Mouse (Mus musculus): Measurements from ENCODE around the gene Syne2. TPM values are rescaled to one million over a fixed set of nuclear protein-coding genes. Genes with fewer than 3 reads are reported as not detected.
A peak's percentile ranks its signal among the peaks of the same experiment; 100 is the strongest.

The Syne2 gene
- total and polyA plus RNA-seq, 3 experiments, result 3.9 to 7.5 (median 4.9) TPM

DNA sequence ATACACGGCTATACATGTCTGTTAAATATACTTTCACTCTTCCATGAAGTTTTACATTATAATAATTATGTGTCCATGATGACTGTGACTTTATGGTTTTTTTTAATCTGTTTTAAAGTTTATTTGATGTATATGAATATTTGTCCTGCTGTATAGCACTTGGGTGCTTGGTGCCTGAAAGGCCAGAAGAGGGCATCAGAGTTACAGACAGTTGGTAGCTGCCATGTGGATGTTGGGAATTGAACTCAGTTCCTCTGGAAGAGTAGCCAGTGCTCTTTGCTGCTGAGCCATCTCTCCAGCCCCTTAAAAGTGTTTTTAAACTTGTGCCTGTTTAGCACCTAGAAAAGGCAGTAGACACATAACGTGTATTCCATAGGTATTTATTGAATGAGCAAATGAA is 21.4 kb upstream of the Syne2 start:
- in situ Hi-C loops (cut with MboI; ENCODE audit: low pct_ligation_motif_present, low pct_unique_long_range_greater_than_20kb, low sequenced_read_pairs), result loop anchor here (10.0 to 25.0 kb wide), 3 partner anchors 98 to 391 kb away; partner anchors contain the start of gene Esr2
- Histone ChIP-seq H3K4me1 (ENCODE audit: control insufficient read depth in 1 of 2, insufficient read depth in 2 of 2) (no peaks in the 10 kb centered on the region), H3K9ac (ENCODE audit: insufficient read depth, low read depth) (no peak overlapping the region)

DNA sequence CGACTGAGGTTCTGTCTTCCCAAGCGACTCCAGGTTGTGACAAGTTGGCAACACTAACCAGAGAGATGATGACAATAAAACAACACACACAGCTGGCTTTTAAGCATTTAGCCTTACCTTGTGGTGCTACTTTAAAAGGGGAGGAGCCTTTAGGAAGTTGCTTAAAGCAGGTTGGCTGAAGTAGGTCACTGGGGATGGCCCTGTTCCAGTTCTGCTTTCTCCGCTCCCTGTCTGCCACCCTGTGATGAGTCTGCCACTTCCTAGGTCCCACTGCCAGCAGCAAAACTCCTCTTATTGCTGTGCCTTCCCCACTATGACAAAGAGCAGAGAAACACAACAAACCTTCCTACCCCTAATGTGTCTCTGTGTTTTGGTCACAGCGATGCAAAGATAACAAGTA is 11.7 kb upstream of the Syne2 start:
- in situ Hi-C loops (cut with MboI; ENCODE audit: low pct_ligation_motif_present, low pct_unique_long_range_greater_than_20kb, low sequenced_read_pairs), result no loop called here
- Histone ChIP-seq H3K79me2 (replicated peaks; ENCODE audit: control insufficient read depth, extremely low read depth, insufficient read depth, poor library complexity, severe bottlenecking) (no peaks in the 10 kb centered on the region), H3K36me3 (replicated peaks in 1 of 2; ENCODE audit: control insufficient read depth in 1 of 2, insufficient read depth in 1 of 2, low read length in 1 of 2) (no peaks in the 10 kb centered on the region), H3K4me2 (ENCODE audit: insufficient read depth, low read depth, poor library complexity, severe bottlenecking) (no peak overlapping the region), H3K9me3 (replicated peaks; ENCODE audit: low read length) (no peaks in the 10 kb centered on the region), H3K27ac (ENCODE audit: insufficient read depth, low read depth) (no peak overlapping the region), H3K27me3 (replicated peaks) (no peaks in the 10 kb centered on the region), H3K9ac (ENCODE audit: insufficient read depth, low read depth) (no peak overlapping the region), H3K4me1 (ENCODE audit: control insufficient read depth in 1 of 2, insufficient read depth in 2 of 2) (peaks cover 0 to 12% of the 10 kb centered on the region in 2 experiments; a peak in 2 of 4 replicates), H3K4me3 (replicated peaks in 1 of 3; ENCODE audit: low read depth in 2 of 3, low read length in 2 of 3, poor library complexity in 1 of 3) (no peak overlapping the region)
- peak; percentile 35 for DNase-seq (ENCODE audit: extremely low read depth)
- dilution Hi-C loops (cut with MboI; ENCODE audit: extremely low pct_ligation_motif_present, extremely low pct_unique_long_range_greater_than_20kb, low sequenced_read_pairs), result no loop called here
- TF ChIP-seq USF1 (IDR thresholded peaks at IDR 0.05; ENCODE audit: low read depth, low read length) (no peak), JUN (IDR thresholded peaks at IDR 0.05; ENCODE audit: insufficient read depth, low read depth, low read length) (no peak), BHLHE40 (IDR thresholded peaks at IDR 0.05; ENCODE audit: low read depth, low read length) (no peak), HCFC1 (IDR thresholded peaks at IDR 0.05; ENCODE audit: low read depth, low read length) (no peak)

More for the DNA sequence above, 21.4 kb upstream of the Syne2 start:
- Histone ChIP-seq H3K79me2 (replicated peaks; ENCODE audit: control insufficient read depth, extremely low read depth, insufficient read depth, poor library complexity, severe bottlenecking) (no peaks in the 10 kb centered on the region), H3K27ac (ENCODE audit: insufficient read depth, low read depth) (no peak overlapping the region), H3K9me3 (replicated peaks; ENCODE audit: low read length) (no peaks in the 10 kb centered on the region), H3K4me2 (ENCODE audit: insufficient read depth, low read depth, poor library complexity, severe bottlenecking) (no peak overlapping the region), H3K27me3 (replicated peaks) (no peaks in the 10 kb centered on the region), H3K4me3 (replicated peaks in 1 of 3; ENCODE audit: low read depth in 2 of 3, low read length in 2 of 3, poor library complexity in 1 of 3) (no peak overlapping the region), H3K36me3 (replicated peaks in 1 of 2; ENCODE audit: control insufficient read depth in 1 of 2, insufficient read depth in 1 of 2, low read length in 1 of 2) (no peaks in the 10 kb centered on the region)
- no peak for TF ChIP-seq E2F4 (IDR thresholded peaks at IDR 0.05; ENCODE audit: insufficient replicate concordance, low read depth, low read length)
- TF ChIP-seq MAFK (IDR thresholded peaks at IDR 0.05; ENCODE audit: insufficient replicate concordance, low read length), result no peak
- TF ChIP-seq GABPA (IDR thresholded peaks at IDR 0.05; ENCODE audit: insufficient replicate concordance, low read depth, low read length), result no peak
- no peak for TF ChIP-seq NRF1 (IDR thresholded peaks at IDR 0.05; ENCODE audit: low read depth, low read length)
- TF ChIP-seq RCOR1 (conservative IDR thresholded peaks at IDR 0.05; ENCODE audit: low read depth, low read length), result no peak
- no peak for TF ChIP-seq ELF1 (IDR thresholded peaks at IDR 0.05; ENCODE audit: low read depth, low read length)
- no peak for TF ChIP-seq POLR2AphosphoS2 (IDR thresholded peaks at IDR 0.05; ENCODE audit: low read depth, low read length)
- TF ChIP-seq MYC (IDR thresholded peaks at IDR 0.05; ENCODE audit: low read depth, low read length), result peak; percentile 92
- peak; percentile 38; the same call in 1 of the 2 replicates for TF ChIP-seq ZC3H11A (IDR thresholded peaks at IDR 0.05; ENCODE audit: low read depth, low read length)
- peak; percentile 78 for TF ChIP-seq SMC3 (IDR thresholded peaks at IDR 0.05; ENCODE audit: low read depth, low read length)
- TF ChIP-seq ZMIZ1 (IDR thresholded peaks at IDR 0.05; ENCODE audit: low read depth, low read length), result no peak
- peak; percentile 60; the same call in 1 of the 2 replicates for TF ChIP-seq MAX (IDR thresholded peaks at IDR 0.05; ENCODE audit: low read length)
- TF ChIP-seq KAT2A (IDR thresholded peaks at IDR 0.05; ENCODE audit: insufficient replicate concordance, low read length), result no peak
- TF ChIP-seq CHD1 (IDR thresholded peaks at IDR 0.05; ENCODE audit: low read depth, low read length), result no peak
- no peak for TF ChIP-seq UBTF (IDR thresholded peaks at IDR 0.05; ENCODE audit: low read depth, low read length)
- TF ChIP-seq TCF12 (IDR thresholded peaks at IDR 0.05; ENCODE audit: low read depth, low read length), result no peak
- TF ChIP-seq BHLHE40 (IDR thresholded peaks at IDR 0.05; ENCODE audit: low read depth, low read length), result no peak
- TF ChIP-seq CHD2 (IDR thresholded peaks at IDR 0.05; ENCODE audit: low read length), result no peak
- no peak for TF ChIP-seq ZKSCAN1 (IDR thresholded peaks at IDR 0.05; ENCODE audit: borderline replicate concordance, low read depth, low read length)
- TF ChIP-seq NELFE (IDR thresholded peaks at IDR 0.05; ENCODE audit: low read depth, low read length), result no peak
- TF ChIP-seq EP300 (IDR thresholded peaks at IDR 0.05; ENCODE audit: low read length), result no peak
- no peak for TF ChIP-seq SIN3A (IDR thresholded peaks at IDR 0.05; ENCODE audit: low read length)
- TF ChIP-seq RAD21 (IDR thresholded peaks at IDR 0.05; ENCODE audit: low read depth, low read length), result peak; percentile 77
- no peak for TF ChIP-seq MXI1 (IDR thresholded peaks at IDR 0.05; ENCODE audit: low read depth, low read length)
- TF ChIP-seq HCFC1 (IDR thresholded peaks at IDR 0.05; ENCODE audit: low read depth, low read length), result no peak
- TF ChIP-seq PAX5 (IDR thresholded peaks at IDR 0.05; ENCODE audit: low read length), result no peak
- no peak for TF ChIP-seq ZNF384 (IDR thresholded peaks at IDR 0.05; ENCODE audit: low read depth, low read length)
- peak; percentile 29 to 79; a peak in 3 of 4 replicates for TF ChIP-seq CTCF (conservative IDR thresholded peaks at IDR 0.05 in 1 of 2, IDR thresholded peaks at IDR 0.05 in 1 of 2; ENCODE audit: low read depth in 2 of 2, low read length in 2 of 2)
- TF ChIP-seq POLR2A (IDR thresholded peaks at IDR 0.05; ENCODE audit: low read depth, low read length), result no peak
- TF ChIP-seq TBP (conservative IDR thresholded peaks at IDR 0.05; ENCODE audit: low read depth, low read length), result no peak
- no peak for TF ChIP-seq MEF2A (IDR thresholded peaks at IDR 0.05; ENCODE audit: borderline replicate concordance, low read depth, low read length)
- TF ChIP-seq USF1 (IDR thresholded peaks at IDR 0.05; ENCODE audit: low read depth, low read length), result no peak
- no peak for TF ChIP-seq IRF4 (IDR thresholded peaks at IDR 0.05; ENCODE audit: low read depth, low read length)
- dilution Hi-C loops (cut with MboI; ENCODE audit: extremely low pct_ligation_motif_present, extremely low pct_unique_long_range_greater_than_20kb, low sequenced_read_pairs), result no loop called here
- DNase-seq (ENCODE audit: extremely low read depth), result peak; percentile 43

Data from CH12.LX (cell line).